Mouse (Mus musculus) midbrain, embryonic 11.5 days (tissue): ENCODE results near the gene Zfand3. TPM values are rescaled to one million over a fixed set of nuclear protein-coding genes. Genes with fewer than 3 reads are reported as not detected.

Experiments
- ATAC-seq: fragments of 200-750 bp; cut with Nextera tagmentation; 2 replicates; pipeline ENCODE4 v1.8.0; 2017; ENCODE audit warnings: moderate TSS enrichment, moderate library complexity; ENCODE audit not compliant: low FRiP score
- DNase-seq: peaks from one replicate; pipeline ENCODE4 v3.0.0; 2015; ENCODE audit warnings: low spot score; ENCODE audit errors: missing footprints
- H3K27ac ChIP-seq: fragments of 300-500 bp; sonication (generic); 2 replicates; pipeline ENCODE4 v1.5.1; 2014; ENCODE audit warnings: low read depth, low read length
- H3K27me3 ChIP-seq: fragments of 300-500 bp; sonication (generic); 2 replicates; pipeline ENCODE4 v1.6.1; 2014; ENCODE audit warnings: mild to moderate bottlenecking, low read length, moderate library complexity, mixed read lengths; ENCODE audit not compliant: control insufficient read depth, insufficient read depth
- H3K36me3 ChIP-seq: fragments of 300-500 bp; sonication (generic); 2 replicates; pipeline ENCODE4 v1.6.1; 2014; ENCODE audit warnings: mild to moderate bottlenecking, low read length, moderate library complexity, mixed read lengths; ENCODE audit not compliant: control insufficient read depth, insufficient read depth
- H3K4me1 ChIP-seq: fragments of 300-500 bp; sonication (generic); 2 replicates; pipeline ENCODE4 v1.6.1; 2014; ENCODE audit warnings: low read length; ENCODE audit not compliant: control insufficient read depth, insufficient read depth
- H3K4me2 ChIP-seq: fragments of 300-500 bp; sonication (generic); 2 replicates; pipeline ENCODE4 v1.6.1; 2014; ENCODE audit warnings: mild to moderate bottlenecking, moderate library complexity
- H3K4me3 ChIP-seq: fragments of 300-500 bp; sonication (generic); 2 replicates; pipeline ENCODE4 v1.5.1; 2014; ENCODE audit warnings: low read depth, low read length
- H3K9ac ChIP-seq: fragments of 300-500 bp; sonication (generic); 2 replicates; pipeline ENCODE4 v1.6.1; 2014; ENCODE audit warnings: low read length
- H3K9me3 ChIP-seq: fragments of 300-500 bp; sonication (generic); 2 replicates; pipeline ENCODE4 v1.6.1; 2016; ENCODE audit warnings: low read length; ENCODE audit not compliant: control insufficient read depth
- WGBS: fragments of 180-500 bp; shearing (Covaris S2); extraction: QIAGEN DNeasy Blood & Tissue Kit; methylation state at CpG from one replicate; pipeline ENCODE4 v1.1.7; 2014; 5-methylcytosine and 5-hydroxymethylcytosine counted together
- polyA plus RNA-seq: library from polyadenylated mRNA; unstranded; fragments of >200 nt; fragmentation: Nextera tagmentation; extraction: Ambion mirVana; gene quantifications from 2 replicates; pipeline ENCODE4 v1.2.1, GENCODE M21; 2014

Gene Zfand3
- polyA plus RNA-seq, 1 experiment from 2014 or later: 63.9 TPM

DNA sequence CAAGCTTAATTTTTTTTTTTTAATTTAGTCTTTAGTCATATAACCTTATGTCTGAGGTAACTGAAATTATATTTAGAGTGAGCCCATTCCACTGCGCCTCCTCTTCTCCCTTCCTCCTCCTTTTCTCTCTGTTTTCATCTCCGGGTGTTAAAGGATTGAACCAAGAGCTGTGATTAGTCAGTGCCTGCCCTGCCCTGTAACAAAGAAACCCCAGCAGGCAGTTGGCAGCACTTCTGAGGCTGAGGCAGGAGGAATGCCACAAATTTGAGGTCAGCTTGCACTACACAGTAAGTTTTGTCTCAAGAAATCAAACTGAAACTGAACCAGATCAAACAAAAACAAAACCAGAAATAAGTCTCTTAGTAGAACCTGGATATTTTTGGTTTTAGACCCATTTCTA is 49.3 kb downstream of the Zfand3 start:
- Histone ChIP-seq H3K36me3 (no peaks in the 10 kb centered on the region), H3K27ac (no peak overlapping the region), H3K9ac (no peak overlapping the region), H3K4me2 (no peak overlapping the region), H3K27me3 (no peaks in the 10 kb centered on the region), H3K9me3 (no peaks in the 10 kb centered on the region), H3K4me1 (no peaks in the 10 kb centered on the region), H3K4me3 (no peak overlapping the region)
- no peak for DNase-seq
- 89% methylated on average over 2 of the region's 2 CpGs for WGBS
- no peak for ATAC-seq

GRCm38 (mm10) chr17:30056226-30056625 is 51.7 kb downstream of the Zfand3 start:
- Histone ChIP-seq H3K27me3 (no peaks in the 10 kb centered on the region), H3K9ac (no peak overlapping the region), H3K4me3 (no peak overlapping the region), H3K27ac (no peak overlapping the region), H3K9me3 (no peaks in the 10 kb centered on the region), H3K4me2 (no peak overlapping the region), H3K4me1 (no peaks in the 10 kb centered on the region), H3K36me3 (no peaks in the 10 kb centered on the region)
- ATAC-seq (no peak), DNase-seq (no peak)
- 92% methylated on average over 5 of the region's 5 CpGs for WGBS

DNA sequence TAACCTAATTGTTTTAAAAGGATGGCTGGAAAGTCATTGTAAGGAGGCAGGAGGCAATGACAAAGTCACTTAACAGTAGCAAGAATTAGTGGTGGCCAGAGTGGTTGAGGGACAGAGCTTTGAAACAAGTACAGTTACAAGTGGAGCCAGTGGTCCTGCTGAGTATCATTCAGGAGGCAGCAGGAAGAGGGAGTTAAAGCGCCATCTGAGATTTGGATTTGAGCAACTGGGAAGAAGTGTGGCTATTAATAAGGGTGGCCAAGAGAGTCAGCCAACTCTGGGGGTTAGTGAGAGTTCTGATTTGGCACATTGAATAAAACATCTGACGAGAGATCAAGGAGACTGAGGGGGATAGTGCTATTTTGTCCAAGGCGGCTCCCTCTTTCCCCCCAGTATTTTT is 54.1 kb downstream of the Zfand3 start:
- WGBS: 87% methylated on average over 3 of the region's 3 CpGs
- ATAC-seq (no peak), DNase-seq (no peak)
- H3K9ac ChIP-seq: no peak overlapping the region
- H3K36me3 ChIP-seq: no peaks in the 10 kb centered on the region
- H3K4me3 ChIP-seq: no peak overlapping the region
- no peak overlapping the region for H3K27ac ChIP-seq
- H3K9me3 ChIP-seq: no peaks in the 10 kb centered on the region
- H3K4me2 ChIP-seq: no peak overlapping the region
- H3K27me3 ChIP-seq: no peaks in the 10 kb centered on the region
- no peaks in the 10 kb centered on the region for H3K4me1 ChIP-seq

DNA sequence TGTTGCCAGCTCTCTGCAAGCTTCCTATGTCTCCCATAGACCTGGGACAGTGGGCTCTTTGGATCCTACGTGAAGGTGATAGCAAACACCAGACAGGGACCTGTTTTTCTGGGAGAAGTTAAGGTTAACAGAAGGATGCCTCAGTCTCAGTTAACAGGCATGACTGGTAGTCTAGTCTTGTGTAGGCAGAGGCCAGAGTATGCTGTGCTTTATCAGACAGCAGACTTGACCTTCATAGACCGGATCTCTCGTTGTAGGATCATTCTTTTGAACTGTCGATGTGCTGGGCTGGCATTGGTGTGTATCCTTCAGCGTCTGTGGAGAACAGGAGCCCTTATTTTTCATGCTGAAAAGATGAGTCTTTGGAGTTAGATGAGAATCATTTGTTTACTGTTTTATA is 54.5 kb downstream of the Zfand3 start:
- no peaks in the 10 kb centered on the region for H3K36me3 ChIP-seq
- no peak overlapping the region for H3K4me3 ChIP-seq
- H3K27me3 ChIP-seq: no peaks in the 10 kb centered on the region
- H3K4me1 ChIP-seq: peaks cover 3% of the 10 kb centered on the region; the same call in 1 of the 2 replicates
- no peak overlapping the region for H3K27ac ChIP-seq
- 91% methylated on average over 5 of the region's 5 CpGs for WGBS
- no peak overlapping the region for H3K4me2 ChIP-seq
- no peaks in the 10 kb centered on the region for H3K9me3 ChIP-seq
- ATAC-seq (no peak), DNase-seq (no peak)
- H3K9ac ChIP-seq: no peak overlapping the region

DNA sequence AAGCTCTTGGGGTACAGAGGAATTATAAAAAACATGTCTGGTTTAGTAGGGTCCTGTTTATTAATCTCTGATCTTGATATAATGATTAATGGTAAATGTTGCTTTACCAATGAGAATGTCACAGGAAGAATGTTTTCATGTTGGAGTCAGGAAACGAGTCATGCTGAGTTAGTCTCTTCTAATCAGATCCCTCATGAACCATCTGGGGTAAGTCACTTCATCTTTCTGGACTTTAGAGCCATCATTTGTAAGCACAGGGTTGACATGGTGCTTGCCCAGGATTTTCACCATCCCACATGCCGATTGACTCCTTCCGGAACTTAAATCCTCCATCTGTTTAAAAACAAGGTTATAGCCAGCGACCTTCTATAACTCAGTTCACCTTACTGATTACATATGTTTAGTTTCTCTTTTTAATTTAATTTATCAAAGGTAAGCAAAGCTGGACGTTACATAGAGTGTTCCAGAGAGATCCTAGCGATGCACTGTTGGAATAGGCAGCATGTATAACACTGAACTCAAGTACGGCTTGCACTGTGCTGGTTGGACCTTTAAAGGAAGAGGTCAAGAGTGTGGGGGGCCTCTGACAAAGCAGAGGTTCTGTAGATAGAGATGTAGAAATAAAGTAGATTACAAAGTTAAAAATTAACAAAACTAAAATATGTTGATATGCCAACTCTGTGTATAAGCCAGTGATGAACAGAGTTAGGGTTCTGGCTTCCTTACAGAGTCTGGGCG is 56.7 kb downstream of the Zfand3 start:
- no peaks in the 10 kb centered on the region for H3K9me3 ChIP-seq
- no peaks in the 10 kb centered on the region for H3K27me3 ChIP-seq
- no peak overlapping the region for H3K4me2 ChIP-seq
- H3K36me3 ChIP-seq: no peaks in the 10 kb centered on the region
- WGBS: 89% methylated on average over 8 of the region's 8 CpGs
- H3K4me3 ChIP-seq: no peak overlapping the region
- peaks cover 8% of the 10 kb centered on the region for H3K4me1 ChIP-seq
- DNase-seq: no peak
- no peak for ATAC-seq
- no peak overlapping the region for H3K27ac ChIP-seq
- no peak overlapping the region for H3K9ac ChIP-seq

- ATAC-seq: no peak
- 45% methylated on average over 3 of the region's 3 CpGs for WGBS
- H3K9me3 ChIP-seq: no peaks in the 10 kb centered on the region
- H3K4me3 ChIP-seq: no peak overlapping the region
- H3K27ac ChIP-seq: no peak overlapping the region
- no peaks in the 10 kb centered on the region for H3K36me3 ChIP-seq
- H3K27me3 ChIP-seq: no peaks in the 10 kb centered on the region
- peaks cover 8% of the 10 kb centered on the region for H3K4me1 ChIP-seq
- no peak for DNase-seq
- no peak overlapping the region for H3K4me2 ChIP-seq
- no peak overlapping the region for H3K9ac ChIP-seq
These were observed 59.3 kb downstream of the Zfand3 start for GRCm38 (mm10) chr17:30063849-30064248.

DNA sequence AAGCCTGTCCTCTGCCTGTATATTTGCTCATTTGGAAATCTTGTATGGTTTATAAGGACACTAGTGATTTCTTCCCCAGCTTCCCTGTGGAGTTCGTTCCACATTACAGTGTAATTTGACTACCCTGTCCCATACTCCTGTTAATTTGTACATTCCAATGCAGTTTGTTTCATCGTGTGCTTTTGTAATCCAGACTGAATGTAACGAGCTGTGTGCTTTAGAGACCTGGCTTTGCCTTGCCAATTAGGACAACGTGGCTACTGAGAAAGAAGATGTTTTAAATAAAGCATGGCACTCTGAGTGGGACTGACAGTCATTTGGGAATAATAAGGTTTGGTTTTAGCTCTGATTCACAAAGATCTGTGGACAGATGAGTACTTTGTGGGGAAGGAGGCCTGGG is 60.2 kb downstream of the Zfand3 start:
- H3K9ac ChIP-seq: no peak overlapping the region
- DNase-seq: no peak
- H3K36me3 ChIP-seq: no peaks in the 10 kb centered on the region
- no peak overlapping the region for H3K27ac ChIP-seq
- no peaks in the 10 kb centered on the region for H3K9me3 ChIP-seq
- no peak for ATAC-seq
- no peaks in the 10 kb centered on the region for H3K27me3 ChIP-seq
- no peak overlapping the region for H3K4me3 ChIP-seq
- peaks cover 8% of the 10 kb centered on the region for H3K4me1 ChIP-seq
- WGBS: 56% methylated on average over 4 of the region's 4 CpGs
- H3K4me2 ChIP-seq: no peak overlapping the region

GRCm38 (mm10) chr17:30069776-30070175 is 65.2 kb downstream of the Zfand3 start:
- H3K36me3 ChIP-seq: no peaks in the 10 kb centered on the region
- H3K4me1 ChIP-seq: peaks cover 3% of the 10 kb centered on the region; the same call in 1 of the 2 replicates
- ATAC-seq: no peak
- no peaks in the 10 kb centered on the region for H3K9me3 ChIP-seq
- H3K4me2 ChIP-seq: no peak overlapping the region
- no peak overlapping the region for H3K27ac ChIP-seq
- WGBS: 88% methylated on average over 3 of the region's 3 CpGs
- no peaks in the 10 kb centered on the region for H3K27me3 ChIP-seq
- no peak overlapping the region for H3K9ac ChIP-seq
- DNase-seq: no peak
- no peak overlapping the region for H3K4me3 ChIP-seq

- Histone ChIP-seq H3K36me3 (no peaks in the 10 kb centered on the region), H3K27ac (no peak overlapping the region), H3K4me3 (no peak overlapping the region), H3K9ac (no peak overlapping the region), H3K27me3 (no peaks in the 10 kb centered on the region), H3K4me1 (no peaks in the 10 kb centered on the region), H3K9me3 (no peaks in the 10 kb centered on the region), H3K4me2 (no peak overlapping the region)
- no peak for DNase-seq
- WGBS: 90% methylated on average over 5 of the region's 5 CpGs
- no peak for ATAC-seq
These were observed 66.1 kb downstream of the Zfand3 start for GRCm38 (mm10) chr17:30070631-30071030.
